Mouse (Mus musculus): Measurements from ENCODE around the gene Cdk14. TPM values are rescaled to one million over a fixed set of nuclear protein-coding genes. Genes with fewer than 3 reads are reported as not detected.

Cdk14 gene
- polyA plus RNA-seq, 1 experiment from 2014 or later: 22.7 TPM

DNA sequence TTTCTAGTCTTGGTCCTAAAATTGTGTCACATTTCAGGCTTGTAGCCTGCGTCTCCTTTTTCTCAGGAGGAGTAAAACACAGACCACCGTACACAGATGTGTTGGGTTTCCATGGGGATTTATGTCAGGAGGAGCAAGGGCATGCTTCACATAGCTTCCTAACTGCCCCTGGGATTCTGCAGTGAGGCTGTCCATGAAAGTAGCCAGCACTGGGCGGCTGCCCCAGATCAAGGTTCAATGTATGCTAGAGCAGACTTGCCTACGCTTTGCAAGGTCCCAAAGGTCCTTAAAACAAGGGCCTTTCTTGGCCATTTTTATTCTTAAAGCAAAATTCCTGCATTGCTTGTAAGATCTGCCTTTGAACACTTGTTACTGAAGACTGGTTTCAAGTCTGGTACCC, 614.9 kb downstream of the Cdk14 start:
- H3K4me1 ChIP-seq (ENCODE audit: control insufficient read depth, insufficient read depth, low read length): peaks cover 12% of the 10 kb centered on the region; the same call in 1 of the 2 replicates
- no peak for ATAC-seq (ENCODE audit: insufficient number of reproducible peaks, low FRiP score, low TSS enrichment, low read depth)
- H3K27me3 ChIP-seq (ENCODE audit: control insufficient read depth, insufficient read depth, low read length): no peaks in the 10 kb centered on the region
- WGBS: 36% methylated on average over 4 of the region's 4 CpGs
- 0 out of 2 replicates have a peak overlapping the region, but pooled peaks have one; percentile 5 for H3K27ac ChIP-seq (replicated peaks; ENCODE audit: low read depth, low read length)
- H3K9me3 ChIP-seq (ENCODE audit: control insufficient read depth, low read length): no peaks in the 10 kb centered on the region
- no peak overlapping the region for H3K9ac ChIP-seq (ENCODE audit: low read length)
- no peaks in the 10 kb centered on the region for H3K36me3 ChIP-seq (ENCODE audit: control insufficient read depth, insufficient read depth, low read length)
- DNase-seq (ENCODE audit: low spot score): peak; percentile 34
- no peak overlapping the region for H3K4me3 ChIP-seq (ENCODE audit: low read depth, low read length)
- H3K4me2 ChIP-seq (ENCODE audit: low read depth, severe bottlenecking): no peak overlapping the region

DNA sequence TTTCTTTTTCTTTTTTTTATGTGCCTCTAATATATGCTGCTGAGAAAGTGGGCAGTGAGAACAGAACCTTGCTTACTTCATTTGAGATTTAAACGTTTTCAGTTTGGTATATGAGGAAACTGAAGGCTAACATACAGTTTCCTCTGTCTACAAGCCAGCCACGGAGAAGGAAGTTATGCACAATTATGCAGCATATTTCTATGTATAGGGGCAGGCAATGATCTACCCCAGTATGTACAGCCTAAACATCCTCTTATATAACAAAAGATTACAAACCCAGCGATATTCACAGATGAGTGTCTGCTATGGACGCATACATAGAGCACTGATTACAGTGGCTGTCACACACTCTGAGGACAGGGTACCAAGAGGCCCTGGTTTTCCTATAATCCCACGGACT, 616.4 kb downstream of the Cdk14 start:
- no peak overlapping the region for H3K27ac ChIP-seq (replicated peaks; ENCODE audit: low read depth, low read length)
- H3K9ac ChIP-seq (ENCODE audit: low read length): no peak overlapping the region
- DNase-seq (ENCODE audit: low spot score) (no peak), ATAC-seq (ENCODE audit: insufficient number of reproducible peaks, low FRiP score, low TSS enrichment, low read depth) (no peak)
- no peak overlapping the region for H3K4me3 ChIP-seq (ENCODE audit: low read depth, low read length)
- no peak overlapping the region for H3K4me2 ChIP-seq (ENCODE audit: low read depth, severe bottlenecking)
- H3K4me1 ChIP-seq (ENCODE audit: control insufficient read depth, insufficient read depth, low read length): peaks cover 12% of the 10 kb centered on the region; the same call in 1 of the 2 replicates
- no peaks in the 10 kb centered on the region for H3K36me3 ChIP-seq (ENCODE audit: control insufficient read depth, insufficient read depth, low read length)
- no peaks in the 10 kb centered on the region for H3K27me3 ChIP-seq (ENCODE audit: control insufficient read depth, insufficient read depth, low read length)
- no peaks in the 10 kb centered on the region for H3K9me3 ChIP-seq (ENCODE audit: control insufficient read depth, low read length)
- WGBS: 75% methylated on average over 5 of the region's 5 CpGs

DNA sequence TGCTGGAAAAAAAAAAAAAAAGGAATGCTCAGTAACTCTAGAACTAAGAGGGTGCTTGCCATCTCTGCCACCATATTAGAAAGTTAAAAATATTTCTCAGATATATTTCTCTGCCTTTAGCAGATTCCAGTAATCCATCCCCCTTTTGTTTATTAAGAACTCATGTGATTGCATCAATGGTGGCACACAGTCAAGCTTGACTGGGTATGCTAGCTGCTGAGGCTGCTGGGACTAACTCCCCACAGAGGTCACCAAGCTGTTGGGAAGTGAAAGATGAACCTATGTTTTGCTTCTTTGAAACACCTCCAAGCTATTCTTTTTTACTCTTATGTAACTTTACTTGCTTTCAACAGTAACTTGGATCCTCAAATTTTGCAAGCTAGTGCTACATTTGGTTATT, 618.1 kb downstream of the Cdk14 start:
- ATAC-seq (ENCODE audit: insufficient number of reproducible peaks, low FRiP score, low TSS enrichment, low read depth): no peak
- H3K4me2 ChIP-seq (ENCODE audit: low read depth, severe bottlenecking): no peak overlapping the region
- no peaks in the 10 kb centered on the region for H3K27me3 ChIP-seq (ENCODE audit: control insufficient read depth, insufficient read depth, low read length)
- no peak overlapping the region for H3K9ac ChIP-seq (ENCODE audit: low read length)
- no peak overlapping the region for H3K4me3 ChIP-seq (ENCODE audit: low read depth, low read length)
- no peaks in the 10 kb centered on the region for H3K9me3 ChIP-seq (ENCODE audit: control insufficient read depth, low read length)
- DNase-seq (ENCODE audit: low spot score): no peak
- H3K4me1 ChIP-seq (ENCODE audit: control insufficient read depth, insufficient read depth, low read length): peaks cover 12% of the 10 kb centered on the region; the same call in 1 of the 2 replicates
- H3K27ac ChIP-seq (replicated peaks; ENCODE audit: low read depth, low read length): no peak overlapping the region
- no peaks in the 10 kb centered on the region for H3K36me3 ChIP-seq (ENCODE audit: control insufficient read depth, insufficient read depth, low read length)

DNA sequence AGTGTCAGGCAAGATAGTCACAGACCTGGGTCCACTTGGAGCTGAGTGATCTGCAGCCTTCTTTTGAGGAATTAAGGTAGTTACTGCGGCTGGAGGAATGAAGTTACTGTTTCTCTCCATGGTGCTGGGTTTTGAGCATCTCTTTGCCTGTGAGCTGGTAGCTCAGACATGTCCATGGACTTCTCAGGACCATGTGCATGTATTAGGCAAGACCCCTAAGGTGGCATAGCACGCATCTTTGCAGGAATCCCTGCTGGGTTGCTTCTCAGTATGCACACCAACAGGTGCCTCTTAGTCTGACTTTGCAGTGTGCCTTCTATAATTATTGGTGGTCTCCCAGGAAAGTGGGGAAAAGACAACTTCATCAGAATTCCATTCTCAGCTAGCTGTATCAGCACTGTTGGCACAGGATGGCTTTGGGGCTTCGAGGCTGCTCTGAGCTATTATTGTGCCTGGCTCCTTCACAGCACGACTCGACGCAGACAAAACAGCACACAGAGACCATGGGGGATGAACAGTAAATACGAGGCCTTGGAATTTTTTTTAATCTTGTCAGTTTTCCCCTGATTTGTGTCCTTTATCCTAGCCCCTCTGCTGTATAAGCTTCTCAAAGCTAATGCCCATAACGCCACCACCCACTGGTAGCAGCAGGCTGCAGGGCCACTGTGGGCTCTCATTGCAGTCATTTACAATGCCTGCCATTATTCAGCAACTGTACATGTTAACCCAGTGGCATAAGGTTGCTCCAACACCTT, 618.8 kb downstream of the Cdk14 start:
- no peaks in the 10 kb centered on the region for H3K36me3 ChIP-seq (ENCODE audit: control insufficient read depth, insufficient read depth, low read length)
- H3K4me2 ChIP-seq (ENCODE audit: low read depth, severe bottlenecking): no peak overlapping the region
- peaks cover 12% of the 10 kb centered on the region; the same call in 1 of the 2 replicates for H3K4me1 ChIP-seq (ENCODE audit: control insufficient read depth, insufficient read depth, low read length)
- H3K27me3 ChIP-seq (ENCODE audit: control insufficient read depth, insufficient read depth, low read length): no peaks in the 10 kb centered on the region
- H3K9me3 ChIP-seq (ENCODE audit: control insufficient read depth, low read length): no peaks in the 10 kb centered on the region
- DNase-seq (ENCODE audit: low spot score) (no peak), ATAC-seq (ENCODE audit: insufficient number of reproducible peaks, low FRiP score, low TSS enrichment, low read depth) (no peak)
- no peak overlapping the region for H3K4me3 ChIP-seq (ENCODE audit: low read depth, low read length)
- WGBS: 85% methylated on average over 8 of the region's 8 CpGs
- no peak overlapping the region for H3K27ac ChIP-seq (replicated peaks; ENCODE audit: low read depth, low read length)
- no peak overlapping the region for H3K9ac ChIP-seq (ENCODE audit: low read length)

DNA sequence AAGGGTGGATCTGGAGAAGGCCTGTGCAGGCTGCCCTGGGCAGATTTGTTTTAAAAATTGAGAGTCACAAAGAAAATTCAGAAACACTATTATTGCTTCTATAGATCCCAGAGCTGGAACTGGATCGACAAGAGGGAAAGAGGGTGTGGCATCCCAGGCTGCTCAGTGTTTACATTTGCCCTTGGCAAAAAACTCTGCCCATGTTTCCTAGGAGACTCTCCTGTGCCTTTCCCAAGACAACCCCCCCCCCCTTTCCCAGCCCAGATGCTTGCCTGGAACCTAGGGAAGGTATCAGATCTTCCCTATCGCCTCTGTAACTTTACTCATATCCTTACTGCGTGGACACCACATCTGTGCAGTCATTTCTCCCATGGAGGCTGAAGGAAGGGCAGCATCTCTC, 628.9 kb downstream of the Cdk14 start:
- WGBS: 80% methylated on average over 3 of the region's 3 CpGs
- ATAC-seq (ENCODE audit: insufficient number of reproducible peaks, low FRiP score, low TSS enrichment, low read depth) (no peak), DNase-seq (ENCODE audit: low spot score) (no peak)
- Histone ChIP-seq H3K36me3 (ENCODE audit: control insufficient read depth, insufficient read depth, low read length) (no peaks in the 10 kb centered on the region), H3K4me3 (ENCODE audit: low read depth, low read length) (no peak overlapping the region), H3K9ac (ENCODE audit: low read length) (no peak overlapping the region), H3K27ac (replicated peaks; ENCODE audit: low read depth, low read length) (no peak overlapping the region), H3K27me3 (ENCODE audit: control insufficient read depth, insufficient read depth, low read length) (no peaks in the 10 kb centered on the region), H3K9me3 (ENCODE audit: control insufficient read depth, low read length) (no peaks in the 10 kb centered on the region), H3K4me1 (ENCODE audit: control insufficient read depth, insufficient read depth, low read length) (no peaks in the 10 kb centered on the region), H3K4me2 (ENCODE audit: low read depth, severe bottlenecking) (no peak overlapping the region)

DNA sequence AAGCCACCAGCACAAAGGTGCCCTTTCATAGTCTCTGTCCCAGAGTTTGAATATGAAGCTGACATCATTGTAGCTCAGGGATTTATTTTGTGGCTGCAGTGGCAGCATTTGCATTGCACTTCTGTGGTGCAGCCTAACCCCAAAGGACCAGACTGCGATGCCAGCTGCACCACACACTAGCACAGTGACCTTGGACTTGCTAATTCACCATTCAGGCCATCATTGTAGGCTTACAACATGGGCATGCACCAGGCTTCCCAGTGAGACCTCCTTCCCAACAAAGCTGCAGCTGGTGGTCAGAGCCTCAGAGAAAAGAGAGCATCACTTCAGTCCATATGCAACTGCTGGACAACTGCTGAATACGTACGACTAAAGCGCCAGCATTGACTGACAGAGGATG, 629.8 kb downstream of the Cdk14 start:
- H3K4me3 ChIP-seq (ENCODE audit: low read depth, low read length): no peak overlapping the region
- no peaks in the 10 kb centered on the region for H3K4me1 ChIP-seq (ENCODE audit: control insufficient read depth, insufficient read depth, low read length)
- no peaks in the 10 kb centered on the region for H3K9me3 ChIP-seq (ENCODE audit: control insufficient read depth, low read length)
- ATAC-seq (ENCODE audit: insufficient number of reproducible peaks, low FRiP score, low TSS enrichment, low read depth): no peak
- no peak overlapping the region for H3K9ac ChIP-seq (ENCODE audit: low read length)
- H3K4me2 ChIP-seq (ENCODE audit: low read depth, severe bottlenecking): no peak overlapping the region
- no peaks in the 10 kb centered on the region for H3K27me3 ChIP-seq (ENCODE audit: control insufficient read depth, insufficient read depth, low read length)
- WGBS: 97% methylated on average over 4 of the region's 4 CpGs
- H3K27ac ChIP-seq (replicated peaks; ENCODE audit: low read depth, low read length): no peak overlapping the region
- DNase-seq (ENCODE audit: low spot score): no peak
- no peaks in the 10 kb centered on the region for H3K36me3 ChIP-seq (ENCODE audit: control insufficient read depth, insufficient read depth, low read length)

DNA sequence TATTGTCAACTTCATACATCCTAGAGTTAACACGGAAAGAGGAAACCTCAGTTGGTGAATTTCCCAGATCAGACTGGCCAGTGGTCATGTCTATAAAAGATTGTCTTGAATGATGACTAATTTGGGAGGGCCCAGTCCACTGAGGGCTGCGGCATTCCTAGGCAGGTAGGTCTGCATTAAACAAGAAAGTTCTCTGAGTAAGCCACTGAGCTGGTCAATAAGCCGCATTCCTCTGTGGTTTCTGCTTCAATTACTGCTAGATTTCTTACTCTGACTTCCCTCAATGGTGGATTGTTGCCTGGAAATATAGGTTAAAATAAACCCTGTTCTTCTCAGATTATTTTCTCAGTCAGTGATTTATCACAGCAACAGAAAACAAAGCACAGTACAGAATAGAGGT, 631.6 kb downstream of the Cdk14 start:
- no peak for DNase-seq (ENCODE audit: low spot score)

DNA sequence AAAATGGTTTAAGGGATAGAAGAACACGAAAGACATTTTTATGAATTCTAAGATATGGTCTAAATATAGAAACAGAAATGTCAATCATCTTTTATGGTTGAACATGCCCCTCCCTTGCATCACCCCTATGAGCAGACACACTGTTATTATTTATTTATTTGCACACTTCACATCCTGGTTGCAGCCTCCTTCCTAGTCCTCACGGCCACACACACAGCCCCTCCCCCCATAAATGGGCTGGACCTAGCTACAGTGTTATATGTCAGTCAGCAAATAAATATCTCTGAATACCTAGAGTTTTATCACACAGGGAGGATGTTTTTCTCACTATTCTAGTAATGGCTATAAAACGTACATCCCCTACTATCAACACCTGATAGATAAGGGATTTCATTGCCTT, 633.3 kb downstream of the Cdk14 start:
- no peak for DNase-seq (ENCODE audit: low spot score)
- 76% methylated on average over 3 of the region's 3 CpGs for WGBS
- Histone ChIP-seq H3K4me2 (ENCODE audit: low read depth, severe bottlenecking) (no peak overlapping the region), H3K4me1 (ENCODE audit: control insufficient read depth, insufficient read depth, low read length) (no peaks in the 10 kb centered on the region), H3K4me3 (ENCODE audit: low read depth, low read length) (no peak overlapping the region), H3K36me3 (ENCODE audit: control insufficient read depth, insufficient read depth, low read length) (no peaks in the 10 kb centered on the region), H3K27me3 (ENCODE audit: control insufficient read depth, insufficient read depth, low read length) (no peaks in the 10 kb centered on the region), H3K27ac (replicated peaks; ENCODE audit: low read depth, low read length) (no peak overlapping the region), H3K9me3 (ENCODE audit: control insufficient read depth, low read length) (no peaks in the 10 kb centered on the region), H3K9ac (ENCODE audit: low read length) (no peak overlapping the region)
- no peak for ATAC-seq (ENCODE audit: insufficient number of reproducible peaks, low FRiP score, low TSS enrichment, low read depth)

More for the DNA sequence above, 631.6 kb downstream of the Cdk14 start:
- H3K9ac ChIP-seq (ENCODE audit: low read length): no peak overlapping the region
- H3K4me1 ChIP-seq (ENCODE audit: control insufficient read depth, insufficient read depth, low read length): no peaks in the 10 kb centered on the region
- H3K27me3 ChIP-seq (ENCODE audit: control insufficient read depth, insufficient read depth, low read length): no peaks in the 10 kb centered on the region
- no peak for ATAC-seq (ENCODE audit: insufficient number of reproducible peaks, low FRiP score, low TSS enrichment, low read depth)
- no peak overlapping the region for H3K4me3 ChIP-seq (ENCODE audit: low read depth, low read length)
- H3K9me3 ChIP-seq (ENCODE audit: control insufficient read depth, low read length): no peaks in the 10 kb centered on the region
- no peaks in the 10 kb centered on the region for H3K36me3 ChIP-seq (ENCODE audit: control insufficient read depth, insufficient read depth, low read length)
- no peak overlapping the region for H3K4me2 ChIP-seq (ENCODE audit: low read depth, severe bottlenecking)
- 88% methylated on average over 3 of the region's 3 CpGs for WGBS
- H3K27ac ChIP-seq (replicated peaks; ENCODE audit: low read depth, low read length): no peak overlapping the region

DNA sequence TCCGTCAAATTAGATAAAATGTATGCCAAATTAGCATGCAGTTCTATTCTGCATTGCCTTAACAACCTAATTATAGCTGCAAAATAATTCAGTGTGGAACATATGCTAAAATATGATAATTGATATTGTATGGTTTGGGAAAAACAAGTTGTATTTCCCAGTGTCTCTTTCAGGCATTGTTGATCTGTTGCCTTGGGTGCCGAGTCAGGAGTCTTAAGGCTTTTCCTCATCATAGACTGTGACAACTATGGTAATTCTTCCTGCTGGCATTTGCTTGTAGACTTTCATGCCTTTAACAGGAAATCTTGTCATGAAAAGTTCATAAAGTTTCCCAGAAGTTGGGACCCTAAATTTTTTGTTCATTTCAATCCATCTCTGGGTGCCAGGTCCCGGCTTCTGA, 641.8 kb downstream of the Cdk14 start:
- no peaks in the 10 kb centered on the region for H3K9me3 ChIP-seq (ENCODE audit: control insufficient read depth, low read length)
- H3K4me3 ChIP-seq (ENCODE audit: low read depth, low read length): no peak overlapping the region
- no peak overlapping the region for H3K9ac ChIP-seq (ENCODE audit: low read length)
- H3K36me3 ChIP-seq (ENCODE audit: control insufficient read depth, insufficient read depth, low read length): no peaks in the 10 kb centered on the region
- no peak overlapping the region for H3K27ac ChIP-seq (replicated peaks; ENCODE audit: low read depth, low read length)
- 0 out of 2 replicates have a peak, but pooled peaks cover 2% of the 10 kb centered on the region for H3K4me1 ChIP-seq (ENCODE audit: control insufficient read depth, insufficient read depth, low read length)
- ATAC-seq (ENCODE audit: insufficient number of reproducible peaks, low FRiP score, low TSS enrichment, low read depth) (no peak), DNase-seq (ENCODE audit: low spot score) (no peak)
- H3K27me3 ChIP-seq (ENCODE audit: control insufficient read depth, insufficient read depth, low read length): no peaks in the 10 kb centered on the region
- H3K4me2 ChIP-seq (ENCODE audit: low read depth, severe bottlenecking): no peak overlapping the region
- WGBS: 83% methylated on average over 3 of the region's 3 CpGs

All from limb, embryonic 11.5 days (tissue).